Mouse (Mus musculus): ENCODE results near the gene Casz1.

The Casz1 gene

GRCm38 (mm10) chr4:148990038-148990437, 185.8 kb downstream of the Casz1 start:
- DNase-seq (ENCODE audit: extremely low read depth, insufficient read length, low spot score), result no peak

DNA sequence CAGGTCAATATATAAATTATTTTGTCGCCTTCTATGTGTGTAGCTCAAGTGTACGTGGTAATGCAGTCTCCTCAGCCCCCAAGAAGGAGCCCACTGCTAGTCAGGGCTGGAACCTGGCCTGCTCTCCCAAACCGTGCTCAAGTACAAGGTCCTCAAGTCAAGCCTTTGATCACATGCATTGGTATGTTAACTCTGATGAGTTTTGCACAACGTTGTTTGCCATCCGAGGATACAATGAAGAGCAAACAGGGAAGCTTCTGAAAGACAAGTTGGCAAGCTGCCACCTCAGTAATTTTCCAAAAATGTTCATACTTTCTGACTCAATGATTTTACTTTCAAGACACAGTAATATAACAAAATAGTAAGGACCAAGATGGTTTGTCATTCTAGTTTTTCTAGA, 189.7 kb downstream of the Casz1 start:
- DNase-seq (ENCODE audit: extremely low read depth, insufficient read length, low spot score), result no peak

GRCm38 (mm10) chr4:149000746-149001145, 196.5 kb downstream of the Casz1 start:
- DNase-seq (ENCODE audit: extremely low read depth, insufficient read length, low spot score), result no peak

DNA sequence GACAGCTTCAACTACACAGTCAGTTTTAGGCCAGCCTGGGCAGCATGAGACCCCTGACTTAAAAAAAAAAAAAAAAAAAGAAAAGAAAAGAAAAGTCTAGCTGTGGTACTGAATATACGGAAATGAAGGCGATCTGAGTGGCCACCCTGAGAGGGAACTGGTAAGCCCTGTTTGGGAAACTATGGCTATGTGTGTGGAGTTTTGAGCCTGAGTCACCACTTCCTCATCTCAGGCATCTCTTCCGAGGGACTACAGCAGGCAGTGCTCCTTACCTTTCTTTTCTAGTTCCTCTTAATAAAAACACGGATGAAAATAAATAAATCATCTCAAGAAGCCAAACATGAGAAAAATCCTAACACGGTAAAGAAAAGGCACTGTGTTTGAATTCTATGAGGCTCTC, 197.3 kb downstream of the Casz1 start:
- no peak for DNase-seq (ENCODE audit: extremely low read depth, insufficient read length, low spot score)

- DNase-seq (ENCODE audit: extremely low read depth, insufficient read length, low spot score), result no peak
These were observed 198.3 kb downstream of the Casz1 start for GRCm38 (mm10) chr4:149002441-149003093.

Measured in 3134 (cell line).